Mouse (Mus musculus) E14TG2a.4 (cell line): Measurements from ENCODE around the gene Rpf2.

Source experiments
- CTCF ChIP-seq: conservative IDR thresholded peaks from 2 replicates; pipeline ENCODE4 v1.5.1; 2014; ENCODE audit warnings: low read length
- NANOG ChIP-seq: IDR thresholded peaks from 2 replicates; pipeline ENCODE4 v1.6.1; 2014; ENCODE audit warnings: borderline replicate concordance, low read length, mixed read lengths
- POU5F1 ChIP-seq: IDR thresholded peaks from 2 replicates; pipeline ENCODE4 v1.6.1; 2014; ENCODE audit warnings: low read length, borderline replicate concordance

DNA sequence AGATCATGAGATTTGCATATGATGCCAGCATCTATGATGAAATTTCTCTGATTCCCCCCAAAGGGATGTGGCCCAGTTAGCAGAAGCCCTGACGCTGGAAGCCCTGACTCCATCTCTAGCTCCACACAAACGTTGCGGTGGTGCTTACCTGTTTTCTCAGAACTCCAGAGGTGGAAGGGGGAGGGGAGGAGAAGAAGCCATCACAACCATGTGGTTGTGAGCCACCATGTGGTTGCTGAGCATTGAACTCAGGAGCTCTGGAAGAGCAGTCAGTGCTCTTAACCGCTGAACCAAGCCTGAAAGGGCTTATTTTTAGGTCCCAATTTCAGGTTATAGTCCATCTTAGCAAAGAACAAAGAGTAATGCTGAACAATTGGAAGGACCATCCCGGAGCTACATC is 13.5 kb upstream of the Rpf2 start:
- TF ChIP-seq CTCF (no peak), POU5F1 (no peak), NANOG (no peak)
